Mouse (Mus musculus) hindbrain, embryonic 14.5 days (tissue): ENCODE measurements around the gene Cd3eap. TPM values are rescaled to one million over a fixed set of nuclear protein-coding genes. Genes with fewer than 3 reads are reported as not detected.
A peak's percentile ranks its signal among the peaks of the same experiment; 100 is the strongest.

Source experiments
- ATAC-seq: fragments of 200-750 bp; cut with Nextera tagmentation; 2 replicates; pipeline ENCODE4 v1.8.0; 2017; ENCODE audit warnings: moderate number of reproducible peaks, mild to moderate bottlenecking, moderate TSS enrichment, moderate library complexity; ENCODE audit not compliant: low FRiP score
- DNase-seq: peaks from one replicate; pipeline ENCODE4 v3.0.0-alpha.2; 2015; ENCODE audit warnings: low spot score
- H3K27ac ChIP-seq: fragments of 300-500 bp; sonication (generic); 2 replicates; pipeline ENCODE4 v1.5.1; 2014; ENCODE audit warnings: mild to moderate bottlenecking, moderate library complexity
- H3K27me3 ChIP-seq: fragments of 300-500 bp; sonication (generic); 2 replicates; pipeline ENCODE4 v1.6.1; 2014; ENCODE audit warnings: mild to moderate bottlenecking, low read length, mixed read lengths; ENCODE audit not compliant: control insufficient read depth, insufficient read depth
- H3K36me3 ChIP-seq: fragments of 300-500 bp; sonication (generic); replicated peaks from 2 replicates; pipeline ENCODE4 v1.6.1; 2014; ENCODE audit not compliant: control insufficient read depth, insufficient read depth
- H3K4me1 ChIP-seq: fragments of 300-500 bp; sonication (generic); replicated peaks from 2 replicates; pipeline ENCODE4 v1.6.1; 2014; ENCODE audit warnings: antibody characterized with exemption, low read length, mixed read lengths; ENCODE audit not compliant: control insufficient read depth, insufficient read depth
- H3K4me2 ChIP-seq: fragments of 300-500 bp; sonication (generic); replicated peaks from 2 replicates; pipeline ENCODE4 v1.6.1; 2014; ENCODE audit warnings: mild to moderate bottlenecking, moderate library complexity
- H3K4me3 ChIP-seq: fragments of 300-500 bp; sonication (generic); replicated peaks from 2 replicates; pipeline ENCODE4 v1.5.1; 2014; ENCODE audit warnings: mild to moderate bottlenecking, low read length
- H3K9ac ChIP-seq: fragments of 300-500 bp; sonication (generic); 2 replicates; pipeline ENCODE4 v1.6.1; 2014
- H3K9me3 ChIP-seq: fragments of 300-500 bp; sonication (generic); 2 replicates; pipeline ENCODE4 v1.6.1; 2016; ENCODE audit warnings: low read length; ENCODE audit not compliant: control insufficient read depth
- WGBS: fragments of 180-500 bp; shearing (Covaris S2); extraction: QIAGEN DNeasy Blood & Tissue Kit; methylation state at CpG from one replicate; pipeline ENCODE4 v1.1.7; 2014; 5-methylcytosine and 5-hydroxymethylcytosine counted together
- polyA plus RNA-seq: library from polyadenylated mRNA; unstranded; fragments of >200 nt; fragmentation: Nextera tagmentation; extraction: Ambion mirVana; gene quantifications from 2 replicates; pipeline ENCODE4 v1.2.1, GENCODE M21; 2014

Cd3eap gene
- polyA plus RNA-seq, 1 experiment from 2014 or later, result 17.0 TPM

- DNase-seq, result peak; percentile 94
- Histone ChIP-seq H3K4me1 (peaks cover 27% of the 10 kb centered on the region), H3K9ac (peak overlapping the region; percentile 62; the same call in 1 of the 2 replicates), H3K36me3 (no peaks in the 10 kb centered on the region), H3K4me2 (peak overlapping the region; percentile 92), H3K9me3 (no peaks in the 10 kb centered on the region), H3K27ac (no peak overlapping the region), H3K4me3 (peak overlapping the region; percentile 39), H3K27me3 (peaks cover 15% of the 10 kb centered on the region)
- 1% methylated on average over 27 of the region's 27 CpGs for WGBS
- ATAC-seq, result no peak
Measured at GRCm38 (mm10) chr7:19342481-19343027, 16.7 kb downstream of the Cd3eap start.

- DNase-seq, result no peak
- Histone ChIP-seq H3K4me3 (peak overlapping the region; percentile 39), H3K36me3 (no peaks in the 10 kb centered on the region), H3K27me3 (peaks cover 15% of the 10 kb centered on the region), H3K27ac (no peak overlapping the region), H3K9me3 (no peaks in the 10 kb centered on the region), H3K4me2 (peak overlapping the region; percentile 92), H3K9ac (peak overlapping the region; percentile 62), H3K4me1 (peaks cover 27% of the 10 kb centered on the region)
- no peak for ATAC-seq
- WGBS, result under 1% methylated on average over 41 of the region's 41 CpGs
Measured at GRCm38 (mm10) chr7:19341761-19342409, 17.4 kb downstream of the Cd3eap start.

GRCm38 (mm10) chr7:19341250-19341649 lies 18.0 kb downstream of the Cd3eap start:
- no peak for ATAC-seq
- H3K27ac ChIP-seq, result no peak overlapping the region
- peaks cover 27% of the 10 kb centered on the region for H3K4me1 ChIP-seq
- H3K27me3 ChIP-seq, result peaks cover 15% of the 10 kb centered on the region
- no peak overlapping the region for H3K4me3 ChIP-seq
- no peak for DNase-seq
- 22% methylated on average over 10 of the region's 10 CpGs for WGBS
- no peak overlapping the region for H3K9ac ChIP-seq
- peak overlapping the region; percentile 92 for H3K4me2 ChIP-seq
- no peaks in the 10 kb centered on the region for H3K9me3 ChIP-seq
- H3K36me3 ChIP-seq, result no peaks in the 10 kb centered on the region

GRCm38 (mm10) chr7:19338596-19338995 lies 20.7 kb downstream of the Cd3eap start:
- ATAC-seq, result no peak
- H3K27ac ChIP-seq, result no peak overlapping the region
- H3K27me3 ChIP-seq, result peaks cover 15% of the 10 kb centered on the region
- no peak for DNase-seq
- H3K9ac ChIP-seq, result no peak overlapping the region
- H3K4me3 ChIP-seq, result no peak overlapping the region
- WGBS, result 83% methylated on average over 7 of the region's 7 CpGs
- H3K4me2 ChIP-seq, result no peak overlapping the region
- peaks cover 13% of the 10 kb centered on the region for H3K4me1 ChIP-seq
- H3K9me3 ChIP-seq, result no peaks in the 10 kb centered on the region
- no peaks in the 10 kb centered on the region for H3K36me3 ChIP-seq

- ATAC-seq, result no peak
- H3K4me2 ChIP-seq, result no peak overlapping the region
- H3K4me1 ChIP-seq, result peaks cover 13% of the 10 kb centered on the region
- no peak overlapping the region for H3K27ac ChIP-seq
- WGBS, result 59% methylated on average over 2 of the region's 2 CpGs
- no peak overlapping the region for H3K4me3 ChIP-seq
- no peaks in the 10 kb centered on the region for H3K36me3 ChIP-seq
- DNase-seq, result no peak
- H3K27me3 ChIP-seq, result peaks cover 15% of the 10 kb centered on the region
- H3K9me3 ChIP-seq, result no peaks in the 10 kb centered on the region
- no peak overlapping the region for H3K9ac ChIP-seq
Measured at GRCm38 (mm10) chr7:19338060-19338459, 21.2 kb downstream of the Cd3eap start.

GRCm38 (mm10) chr7:19337122-19337521 lies 22.2 kb downstream of the Cd3eap start:
- Histone ChIP-seq H3K4me1 (peaks cover 8% of the 10 kb centered on the region), H3K27me3 (peaks cover 13% of the 10 kb centered on the region), H3K4me2 (no peak overlapping the region), H3K4me3 (no peak overlapping the region), H3K9me3 (no peaks in the 10 kb centered on the region), H3K27ac (no peak overlapping the region), H3K36me3 (no peaks in the 10 kb centered on the region), H3K9ac (no peak overlapping the region)
- DNase-seq (no peak), ATAC-seq (no peak)
- 69% methylated on average over 10 of the region's 10 CpGs for WGBS

GRCm38 (mm10) chr7:19335583-19335982 lies 23.7 kb downstream of the Cd3eap start:
- WGBS, result 45% methylated on average over 3 of the region's 3 CpGs
- Histone ChIP-seq H3K9me3 (no peaks in the 10 kb centered on the region), H3K9ac (no peak overlapping the region), H3K4me2 (no peak overlapping the region), H3K27ac (no peak overlapping the region), H3K27me3 (no peaks in the 10 kb centered on the region), H3K4me1 (peaks cover 2% of the 10 kb centered on the region; the same call in 1 of the 2 replicates), H3K4me3 (no peak overlapping the region), H3K36me3 (no peaks in the 10 kb centered on the region)
- DNase-seq (no peak), ATAC-seq (no peak)

GRCm38 (mm10) chr7:19332709-19333352 lies 26.5 kb downstream of the Cd3eap start:
- peak overlapping the region; percentile 78 for H3K4me3 ChIP-seq
- H3K27me3 ChIP-seq, result no peaks in the 10 kb centered on the region
- H3K27ac ChIP-seq, result peak overlapping the region; percentile 84
- H3K9ac ChIP-seq, result peak overlapping the region; percentile 97
- H3K4me1 ChIP-seq, result peaks cover 2% of the 10 kb centered on the region; the same call in 1 of the 2 replicates
- WGBS, result 1% methylated on average over 52 of the region's 52 CpGs
- ATAC-seq (peak; percentile 60), DNase-seq (peak; percentile 77)
- H3K9me3 ChIP-seq, result no peaks in the 10 kb centered on the region
- H3K4me2 ChIP-seq, result peak overlapping the region; percentile 96
- no peaks in the 10 kb centered on the region for H3K36me3 ChIP-seq

GRCm38 (mm10) chr7:19331910-19332309 lies 27.4 kb downstream of the Cd3eap start:
- Histone ChIP-seq H3K4me2 (peak overlapping the region; percentile 96; the same call in 1 of the 2 replicates), H3K36me3 (no peaks in the 10 kb centered on the region), H3K27me3 (no peaks in the 10 kb centered on the region), H3K9me3 (no peaks in the 10 kb centered on the region), H3K4me1 (peaks cover 11% of the 10 kb centered on the region), H3K27ac (no peak overlapping the region), H3K4me3 (no peak overlapping the region), H3K9ac (no peak overlapping the region)
- 81% methylated on average over 2 of the region's 2 CpGs for WGBS
- DNase-seq (peak; percentile 24), ATAC-seq (no peak)
